In the genomic region with DNA sequence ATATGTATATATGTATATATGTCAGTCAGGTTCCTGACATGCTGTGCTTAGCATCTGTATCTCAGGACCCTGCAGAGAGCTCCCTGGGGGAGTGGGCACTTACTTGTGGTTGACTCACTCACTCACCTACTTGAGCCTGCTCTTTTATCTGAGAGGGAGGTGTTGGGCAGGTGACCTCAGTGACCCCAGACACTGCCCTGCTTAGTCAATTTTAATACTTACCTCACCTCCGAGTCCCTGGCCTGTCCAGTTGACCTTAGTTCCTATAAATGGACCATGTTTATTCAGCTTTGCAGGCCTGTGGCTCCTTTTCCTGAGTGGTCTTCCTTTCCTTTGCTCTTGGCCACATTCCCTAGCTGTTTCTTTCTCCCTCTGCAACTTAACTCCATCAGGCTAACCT, we compare ENCODE assay signal across 24 mouse cellular contexts.
"Had no signal": no experiment of that assay in that cellular context is flagged by ENCODE, and none has a peak within 500 bp of the region (broad histone marks: within the 10 kb centered on the region; RNA-seq: fewer than 3 reads in every experiment).

No protein-coding gene starts in this region.

- H3K9me3 ChIP-seq: heart, embryonic 13.5 days; heart, embryonic 15.5 days; hindbrain, embryonic 10.5 days; hindbrain, embryonic 12.5 days; intestine, embryonic 15.5 days; limb, embryonic 10.5 days; limb, embryonic 12.5 days; liver, embryonic 13.5 days; liver, embryonic 15.5 days had no signal

- H3K27ac ChIP-seq: heart, adult 2 months; heart, embryonic 13.5 days; heart, embryonic 15.5 days; hindbrain, embryonic 10.5 days; hindbrain, embryonic 12.5 days; hindbrain, embryonic 14.5 days; intestine, embryonic 15.5 days; left cerebral cortex, adult 2 months; limb, embryonic 10.5 days; limb, embryonic 12.5 days; liver, embryonic 13.5 days; liver, embryonic 15.5 days had no signal

- H3K36me3 ChIP-seq: heart, embryonic 15.5 days; hindbrain, embryonic 10.5 days; hindbrain, embryonic 12.5 days; intestine, embryonic 15.5 days; limb, embryonic 10.5 days; limb, embryonic 12.5 days; liver, embryonic 13.5 days; liver, embryonic 15.5 days had no signal

- ATAC-seq: hindbrain, embryonic 16.5 days; inflammation-experienced regulatory T-cells, adult 6 months; intestine, embryonic 15.5 days; intestine, postnatal 0 days had no signal

- H3K9ac ChIP-seq: heart, embryonic 13.5 days; heart, embryonic 15.5 days; hindbrain, embryonic 12.5 days; hindbrain, embryonic 14.5 days; intestine, embryonic 15.5 days; limb, embryonic 12.5 days; liver, embryonic 13.5 days; liver, embryonic 15.5 days had no signal

- H3K4me2 ChIP-seq: heart, embryonic 13.5 days; heart, embryonic 15.5 days; hindbrain, embryonic 12.5 days; hindbrain, embryonic 14.5 days; intestine, embryonic 15.5 days; limb, embryonic 12.5 days; liver, embryonic 11.5 days; liver, embryonic 13.5 days; liver, embryonic 15.5 days had no signal

- H3K4me1 ChIP-seq: hindbrain, embryonic 10.5 days; hindbrain, embryonic 12.5 days; intestine, embryonic 15.5 days; limb, embryonic 10.5 days; limb, embryonic 12.5 days; liver, embryonic 13.5 days; liver, embryonic 15.5 days had no signal

- H3K4me3 ChIP-seq: heart, adult 2 months; heart, embryonic 13.5 days; heart, embryonic 15.5 days; hindbrain, embryonic 10.5 days; hindbrain, embryonic 12.5 days; intestine, embryonic 15.5 days; left cerebral cortex, adult 2 months; limb, embryonic 10.5 days; limb, embryonic 12.5 days; liver, embryonic 13.5 days; liver, embryonic 15.5 days had no signal

- H3K27me3 ChIP-seq: heart, embryonic 13.5 days; heart, embryonic 15.5 days; hindbrain, embryonic 12.5 days; intestine, embryonic 15.5 days; liver, embryonic 13.5 days; liver, embryonic 15.5 days had no signal

- DNase-seq: gastrocnemius, postnatal 14 days; gastrocnemius, postnatal 36 days; heart, adult 2 months; heart, postnatal 4 days; kidney, adult 18-20 months; kidney, adult 8-10 months; kidney, postnatal 10 days; kidney, postnatal 25 days; kidney, postnatal 4 days; liver, embryonic 13.5 days had no signal
